Mouse (Mus musculus): ENCODE results near the gene Ubb.

DNA sequence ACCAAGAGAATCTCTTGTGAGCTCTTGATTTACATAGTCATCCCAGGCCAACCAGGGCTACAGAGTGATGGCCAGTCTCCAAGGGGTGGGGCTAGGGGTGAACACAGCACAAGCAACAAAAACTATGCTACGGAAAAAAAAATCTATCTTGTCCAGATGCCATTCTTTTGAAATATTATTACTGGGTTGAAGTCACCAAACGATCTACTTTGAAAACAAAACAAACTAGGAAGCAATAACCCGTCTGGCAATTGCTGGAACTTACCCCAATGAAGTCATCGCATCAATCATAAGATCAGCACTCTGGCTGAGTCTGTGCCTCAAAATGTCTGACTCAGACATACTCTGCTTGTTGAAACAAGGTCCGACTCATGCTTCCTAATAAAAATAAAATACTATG, 1.2 kb upstream of the Ubb start:
- TF ChIP-seq CTCF (IDR thresholded peaks at IDR 0.05; ENCODE audit: low read depth, low read length) (no peak), TAL1 (conservative IDR thresholded peaks at IDR 0.05; ENCODE audit: low read depth, low read length) (no peak)

Measured in G1E (cell line).